Mouse (Mus musculus): ENCODE results near the gene Olfr286. TPM values are rescaled to one million over a fixed set of nuclear protein-coding genes. Genes with fewer than 3 reads are reported as not detected.

The Olfr286 gene
- polyA plus RNA-seq (2012; rRNA removed), result not detected in 2 replicates

DNA sequence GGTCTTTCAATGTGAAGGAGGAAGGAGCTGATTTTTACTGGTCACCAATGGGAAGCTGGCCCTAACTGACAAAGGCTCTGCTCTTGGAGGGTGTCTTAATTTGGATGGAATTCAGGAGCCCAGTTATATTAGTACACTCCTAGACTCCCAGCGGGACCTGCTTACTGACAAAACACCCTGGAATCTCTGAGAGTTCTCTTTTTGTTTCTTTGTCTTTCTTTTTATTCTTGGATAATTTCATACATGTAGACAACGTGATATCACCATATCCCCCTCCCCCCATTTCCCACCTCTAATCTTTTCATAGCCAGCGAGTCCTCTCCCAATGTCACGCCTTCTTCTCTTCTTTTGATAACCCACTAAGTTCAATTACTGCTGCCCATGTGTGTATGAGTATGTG, at the start of gene Olfr286:
TSS of gene Olfr286 (minus strand) at position 101 of the 400 bp plus-strand sequence.
- DNase-seq (ENCODE audit: low read depth), result no peak

DNA sequence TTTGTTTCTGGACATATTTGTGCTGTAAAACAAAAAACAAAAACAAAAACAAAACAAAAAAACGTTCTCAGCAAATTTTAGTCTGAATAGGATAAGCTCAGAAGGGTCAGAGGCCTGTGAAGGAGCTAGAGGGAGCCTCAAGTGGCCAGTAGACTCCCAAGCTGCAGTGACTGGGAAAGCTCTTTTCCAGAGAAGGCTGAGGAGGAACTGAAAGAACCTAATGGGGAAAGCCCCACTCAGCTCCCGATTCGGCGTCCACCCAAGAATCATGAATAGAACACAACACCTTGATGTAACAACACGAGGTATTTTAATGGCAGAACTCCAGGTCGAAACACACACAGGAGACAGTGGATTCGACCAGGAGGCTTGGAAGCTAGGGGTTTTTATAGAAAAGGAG, 23.5 kb upstream of the Olfr286 start:
- DNase-seq (ENCODE audit: low read depth), result no peak

DNA sequence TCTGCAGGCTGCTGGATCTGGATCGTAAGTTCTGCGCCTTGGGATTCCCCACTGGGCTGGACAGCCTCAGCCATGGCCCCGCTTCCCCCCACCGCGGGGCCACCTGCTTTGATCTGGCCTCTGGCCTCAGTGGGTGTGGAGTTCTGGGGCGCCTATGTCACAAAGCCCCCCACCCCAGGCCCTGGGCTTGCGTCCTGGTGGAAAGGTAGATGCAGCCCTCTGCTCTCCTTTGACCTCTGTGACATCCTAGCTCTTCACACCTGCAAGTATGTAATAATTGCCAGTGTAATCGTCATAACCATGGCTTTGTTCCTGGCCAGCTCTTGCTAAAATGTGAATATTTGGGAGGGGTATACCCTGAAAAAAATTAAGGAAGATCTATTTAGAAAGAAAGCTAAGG, 22.9 kb upstream of the Olfr286 start, which contains the start of gene H1fnt:
TSS of gene H1fnt (minus strand) at position 101 of the 400 bp plus-strand sequence.
- DNase-seq (ENCODE audit: low read depth), result no peak

DNA sequence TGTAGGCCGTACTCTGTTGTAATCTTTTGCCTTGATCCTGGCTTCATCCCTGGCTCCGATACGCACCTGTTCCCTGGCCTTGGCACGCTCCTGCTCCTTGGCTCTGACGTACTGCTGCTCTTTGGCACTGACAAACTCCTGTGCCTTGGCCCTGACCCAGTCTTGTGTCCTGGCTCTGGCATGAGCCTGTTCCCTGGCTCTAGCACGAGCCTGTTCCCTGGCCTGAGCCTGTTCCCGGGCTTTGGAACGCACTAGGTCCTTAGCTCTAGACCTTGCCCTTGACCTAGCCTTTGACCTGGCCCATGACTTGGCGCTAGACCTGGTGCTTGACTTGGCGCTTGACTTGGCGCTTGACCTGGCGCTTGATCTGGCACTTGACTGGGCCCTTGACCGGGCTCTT, 22.0 kb upstream of the Olfr286 start:
- peak; percentile 62 for DNase-seq (ENCODE audit: low read depth)

DNA sequence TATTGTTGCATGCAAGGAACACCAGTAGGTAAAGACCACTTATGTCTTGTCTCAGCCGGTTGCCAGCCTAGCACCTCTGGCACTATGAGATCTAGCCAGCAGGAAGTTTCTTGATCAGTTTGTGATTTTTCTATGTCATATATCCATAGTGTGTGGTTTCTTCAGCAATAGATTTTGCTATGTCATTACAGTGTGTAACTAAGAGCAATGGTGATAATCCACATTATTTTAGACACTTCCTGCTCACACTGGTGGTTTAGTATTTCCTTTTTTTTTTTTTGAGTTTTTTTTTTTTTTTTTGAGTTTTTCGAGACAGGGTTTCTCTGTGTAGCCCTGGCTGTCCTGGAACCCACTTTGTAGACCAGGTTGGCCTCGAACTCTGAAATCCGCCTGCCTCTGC, 1.2 kb upstream of the Olfr286 start:
- DNase-seq (ENCODE audit: low read depth), result no peak

DNA sequence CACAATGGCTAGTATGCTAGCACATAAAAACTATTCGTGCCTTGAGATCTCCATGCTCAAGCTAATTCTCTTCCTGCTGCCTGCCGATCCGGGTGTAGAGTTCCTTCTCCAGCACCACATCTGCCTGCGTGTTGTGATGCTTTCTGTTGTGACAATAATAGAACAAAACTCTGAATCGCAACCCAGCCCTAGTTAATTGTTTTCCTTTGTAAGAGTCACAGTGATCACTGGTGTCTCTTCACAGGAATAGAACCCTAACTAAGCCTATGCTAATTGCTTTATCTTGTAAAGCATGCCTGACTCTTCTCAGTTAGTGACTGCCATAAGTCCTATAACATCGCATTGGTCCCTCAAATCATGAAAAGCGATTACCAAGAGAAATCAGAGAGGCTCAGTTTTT, 8.2 kb downstream of the Olfr286 start:
- no peak for DNase-seq (ENCODE audit: low read depth)

DNA sequence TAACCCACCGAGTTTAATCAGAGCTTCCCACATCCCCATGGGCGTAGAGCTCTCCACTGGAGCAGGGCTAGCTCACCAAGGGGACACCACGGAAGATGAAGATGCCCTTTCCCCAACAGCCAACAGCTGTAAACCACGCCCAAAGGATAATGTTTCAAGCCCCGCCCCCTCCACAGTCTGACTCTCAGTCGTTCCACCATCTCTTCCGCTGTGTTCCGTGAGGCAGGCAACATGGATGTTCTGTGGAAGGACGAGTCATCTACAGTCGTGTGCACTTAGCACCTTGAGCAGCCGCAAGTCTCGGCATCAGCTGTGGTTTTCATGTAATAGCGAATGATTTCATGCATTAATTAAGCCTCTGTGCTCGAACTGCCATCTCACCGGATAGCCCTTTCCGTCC, 8.6 kb downstream of the Olfr286 start:
- DNase-seq (ENCODE audit: low read depth), result no peak

DNA sequence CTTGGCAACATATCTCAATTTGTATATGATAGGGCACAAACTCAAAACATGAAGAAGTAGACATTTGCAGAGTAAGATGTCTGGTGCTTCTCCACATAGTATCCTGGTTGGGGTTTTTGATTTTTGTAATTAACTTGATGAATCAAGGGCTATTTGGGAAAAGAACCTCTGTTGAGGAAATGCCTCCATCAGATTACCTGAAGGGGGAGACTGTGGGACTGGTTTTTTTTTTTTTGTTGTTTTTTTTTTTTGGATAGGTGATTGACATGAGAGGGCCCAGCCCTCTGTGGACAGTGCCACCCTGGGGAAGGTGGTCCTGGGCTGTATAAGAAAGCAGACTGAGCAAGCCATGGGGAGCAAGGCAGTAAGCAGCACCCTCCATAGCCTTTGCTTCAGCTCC, 11.9 kb downstream of the Olfr286 start:
- DNase-seq (ENCODE audit: low read depth), result no peak

DNA sequence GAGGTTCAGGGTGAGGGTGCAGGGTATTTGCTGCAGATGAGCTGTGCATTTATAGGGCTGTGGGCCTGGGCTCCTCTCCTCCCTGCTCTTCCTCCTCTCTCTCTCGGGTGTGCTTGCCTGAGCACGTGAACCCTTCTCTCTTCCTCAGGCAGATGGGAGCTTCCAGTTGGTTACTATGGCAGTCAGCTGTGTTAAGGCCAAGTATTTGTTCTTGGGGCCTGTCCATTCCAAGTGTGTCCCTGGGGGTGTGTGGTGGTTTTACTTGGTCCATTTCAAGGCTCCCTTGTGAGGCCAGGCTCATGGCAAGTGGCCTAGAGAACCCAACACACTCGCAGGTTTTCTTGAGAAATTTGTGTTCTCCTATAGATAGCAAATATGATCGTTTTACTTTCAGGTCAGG, 13.4 kb downstream of the Olfr286 start, which contains the start of the genes Gm44579 and Olfr287:
TSS of gene Gm44579 (minus strand) at position 101 of the 400 bp plus-strand sequence.
TSS of gene Olfr287 (minus strand) at position 180 of the 400 bp plus-strand sequence.
- DNase-seq (ENCODE audit: low read depth), result no peak

DNA sequence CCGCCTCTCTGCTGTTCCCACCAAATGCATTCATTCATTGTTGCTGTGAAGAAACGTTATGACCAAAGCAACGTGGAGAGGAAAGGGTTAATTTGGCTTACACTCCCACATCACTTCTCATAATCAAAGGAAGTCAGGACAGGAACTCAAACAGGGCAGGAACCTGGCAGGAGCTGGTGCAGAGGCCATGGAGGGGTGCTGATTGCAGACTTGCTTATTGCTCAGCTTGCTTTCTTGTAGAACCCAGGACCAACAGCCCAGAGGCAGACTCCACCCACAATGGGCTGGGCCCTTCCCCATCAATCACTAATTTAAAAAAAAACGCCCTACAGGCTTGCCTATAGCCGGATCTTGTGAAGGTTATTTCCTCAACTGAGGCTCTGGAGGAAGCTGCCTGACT, 20.1 kb downstream of the Olfr286 start:
- no peak for DNase-seq (ENCODE audit: low read depth)

DNA sequence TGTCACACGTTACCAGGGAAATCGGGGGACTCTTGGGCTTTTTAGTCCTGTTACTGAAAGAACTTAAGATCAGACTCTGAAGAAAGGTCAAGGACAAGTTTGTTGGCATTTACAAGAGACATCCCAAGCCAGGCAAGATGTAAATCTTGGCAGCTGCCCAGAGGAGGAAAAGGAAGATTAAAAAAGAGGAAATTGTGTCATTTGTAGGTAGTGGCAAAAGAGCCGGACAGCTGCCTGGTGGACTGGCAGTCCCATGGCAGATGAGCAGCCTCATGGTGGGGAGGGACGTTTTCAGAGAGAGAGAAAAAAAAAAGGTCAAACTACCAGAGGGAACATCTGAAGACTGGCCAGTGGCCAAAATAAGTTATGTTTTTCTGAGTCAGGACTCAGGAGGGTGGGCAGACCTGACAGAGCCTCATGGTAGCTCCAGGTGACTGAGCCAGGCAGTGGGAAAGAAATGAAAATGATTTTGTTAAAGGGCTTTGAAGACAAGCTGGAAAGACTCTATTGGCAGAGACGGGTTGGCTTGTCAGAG, 20.8 kb downstream of the Olfr286 start:
- no peak for DNase-seq (ENCODE audit: low read depth)

DNA sequence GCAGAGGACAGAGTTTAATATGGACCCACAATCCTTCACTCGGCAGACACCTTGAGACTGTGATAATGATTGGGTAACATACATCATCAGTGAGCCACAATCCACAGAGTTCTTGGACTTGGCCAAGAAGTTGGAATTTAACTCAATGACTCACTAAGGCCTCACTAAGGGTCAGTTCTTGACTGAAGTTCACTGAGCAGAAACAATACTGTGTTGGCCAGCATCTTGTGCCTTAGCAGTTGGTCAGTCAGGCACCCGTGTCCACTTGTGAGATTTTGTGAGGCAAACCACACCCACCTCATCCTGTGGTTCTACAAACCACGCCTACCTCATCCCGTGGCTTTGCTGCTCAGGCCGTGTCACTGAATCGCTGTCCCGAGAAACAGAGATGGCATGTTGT, 24.6 kb downstream of the Olfr286 start:
- no peak for DNase-seq (ENCODE audit: low read depth)

DNA sequence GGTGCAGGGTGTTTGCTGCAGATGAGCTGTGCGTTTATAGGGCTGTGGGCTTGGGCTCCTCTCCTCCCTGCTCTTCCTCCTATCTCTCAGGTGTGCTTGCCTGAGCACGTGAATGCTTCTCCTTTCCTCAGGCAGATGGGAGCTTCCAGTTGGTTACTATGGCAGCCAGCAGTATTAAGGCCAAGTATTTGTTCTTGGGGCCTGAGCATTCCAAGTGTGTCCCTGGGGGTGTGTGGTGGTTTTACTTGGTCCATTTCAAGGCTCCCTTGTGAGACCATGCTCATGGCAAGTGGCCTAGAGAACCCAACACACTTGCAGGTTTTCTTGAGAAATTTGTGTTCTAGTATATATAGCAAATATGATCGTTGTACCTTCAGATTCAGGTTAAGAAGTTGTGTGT, 38.8 kb downstream of the Olfr286 start, which contains the start of gene Olfr288:
TSS of gene Olfr288 (minus strand) at position 101 of the 400 bp plus-strand sequence.
- no peak for DNase-seq (ENCODE audit: low read depth)

DNA sequence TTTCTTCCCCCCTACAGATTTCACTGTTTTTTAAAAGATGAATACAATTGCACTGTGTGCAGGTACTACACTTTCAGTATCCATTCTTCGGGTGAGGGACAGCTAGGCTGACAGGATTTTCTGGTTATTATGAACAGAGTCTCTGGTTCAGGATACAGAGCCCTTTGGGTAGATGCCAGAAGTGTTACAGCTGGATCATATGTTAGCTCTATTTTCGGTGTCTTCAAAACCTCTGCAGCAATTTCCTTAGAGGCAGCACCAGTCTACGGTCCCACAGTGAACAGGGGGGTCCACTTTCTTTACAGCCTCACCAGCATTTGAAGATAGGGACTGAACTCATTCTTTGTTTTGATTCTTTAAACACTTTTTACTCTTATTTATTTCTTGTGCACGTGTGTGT, 49.8 kb downstream of the Olfr286 start:
- DNase-seq (ENCODE audit: low read depth), result no peak

DNA sequence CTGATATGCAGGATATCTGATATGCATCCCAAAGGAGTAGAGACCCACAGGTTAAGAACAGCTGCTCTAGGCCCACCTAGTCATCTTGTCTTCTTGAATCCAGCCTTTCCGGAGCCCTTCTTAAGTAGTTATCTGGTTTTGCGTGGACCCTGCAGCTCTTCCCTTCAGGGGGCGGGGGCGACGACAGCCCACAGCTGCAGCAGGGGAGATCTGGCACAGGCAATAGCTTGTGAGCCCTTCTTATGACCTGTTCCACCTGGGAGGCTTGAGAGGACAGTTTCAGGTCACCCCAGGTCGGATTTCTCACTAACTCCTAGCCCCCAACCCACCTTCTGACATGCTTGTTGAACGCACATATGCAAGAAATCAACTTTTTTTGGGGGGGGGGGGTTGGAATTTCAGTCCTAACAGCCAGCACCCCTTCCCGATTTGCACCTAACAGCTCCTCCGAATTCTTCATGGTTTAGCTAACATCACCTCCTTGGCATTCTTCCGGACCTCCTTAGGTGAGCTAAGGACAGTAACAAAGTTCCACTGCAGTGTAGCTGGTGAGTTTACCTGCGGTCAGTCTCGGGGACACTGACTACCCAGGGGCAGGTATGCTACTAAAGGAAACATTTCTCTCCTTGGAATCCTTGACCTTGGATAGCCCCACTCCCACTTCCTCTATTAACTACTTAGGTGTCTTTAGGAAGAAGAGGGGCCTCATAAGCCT, 52.2 kb downstream of the Olfr286 start:
- no peak for DNase-seq (ENCODE audit: low read depth)

DNA sequence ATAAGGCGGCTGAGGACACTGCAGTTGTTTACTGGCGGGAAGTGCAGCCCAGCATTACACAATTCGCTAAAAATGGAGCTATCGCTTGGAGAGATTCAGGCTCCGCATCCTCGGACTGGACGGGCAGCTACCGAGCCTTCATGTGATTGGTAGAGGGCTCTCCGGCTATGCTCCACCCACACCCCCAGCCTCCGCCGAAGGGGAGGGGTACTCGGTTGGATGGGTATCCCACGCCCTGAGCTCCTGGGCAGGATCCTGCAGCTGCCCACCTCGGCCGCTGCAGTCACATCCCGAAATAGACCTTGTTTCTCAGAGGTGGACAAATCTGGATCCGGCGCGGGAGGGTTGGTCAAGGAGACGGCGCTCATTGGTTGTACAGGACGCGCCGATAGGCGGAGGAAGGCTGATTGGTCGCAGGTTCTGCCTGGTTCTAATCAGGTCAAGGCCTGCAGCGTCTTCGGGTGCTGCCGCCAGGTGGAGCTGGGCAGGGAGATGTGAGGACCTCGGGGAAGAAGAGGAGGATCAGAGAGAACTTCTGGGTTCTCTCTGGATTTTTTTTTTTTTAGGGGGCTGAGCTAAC, 53.0 kb downstream of the Olfr286 start:
- DNase-seq (ENCODE audit: low read depth), result no peak

DNA sequence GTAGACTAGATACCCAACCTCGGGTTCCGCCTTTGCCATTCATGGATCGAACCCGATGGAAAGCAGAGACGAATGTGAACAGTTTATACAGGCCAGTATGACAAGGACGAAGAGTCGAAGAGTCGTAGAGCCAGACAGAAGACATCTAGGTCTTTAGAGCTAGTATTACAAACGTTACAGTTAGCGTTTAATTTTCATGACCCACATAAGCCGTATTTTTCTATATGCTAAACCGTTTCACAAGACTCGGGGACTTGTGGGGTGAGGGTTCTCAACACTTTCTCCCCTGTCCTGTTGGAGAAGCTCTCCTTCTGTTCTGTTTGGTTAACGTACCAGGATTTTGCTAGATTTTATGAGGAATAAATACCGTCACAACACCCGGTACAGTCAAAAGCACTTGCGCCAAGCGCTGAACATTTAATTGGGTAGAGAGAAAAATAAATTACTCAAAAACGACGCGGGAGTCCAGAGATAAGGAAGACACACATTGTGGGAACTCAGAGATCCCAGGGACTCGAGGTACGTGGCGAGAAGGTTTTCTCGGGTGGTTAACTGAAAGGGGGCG, 53.6 kb downstream of the Olfr286 start:
- no peak for DNase-seq (ENCODE audit: low read depth)

DNA sequence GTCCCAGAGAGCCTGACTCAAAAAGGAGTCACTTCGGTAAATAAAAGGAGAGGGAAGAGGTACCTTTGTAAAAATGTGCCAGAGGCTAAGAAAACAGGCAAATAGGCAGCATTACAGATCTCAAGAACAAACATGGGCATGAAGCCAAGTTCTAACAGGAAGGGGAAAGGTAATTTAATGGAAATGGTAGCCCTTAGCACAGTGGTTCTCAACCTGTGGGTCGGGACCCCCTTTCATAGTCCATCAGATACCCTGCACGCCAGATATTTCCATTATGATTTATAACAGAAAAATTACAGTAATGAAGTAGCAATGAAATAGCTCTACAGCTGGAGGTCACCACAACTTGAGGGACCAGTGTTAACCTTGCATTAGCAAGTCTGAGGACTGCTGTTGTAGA, 56.9 kb downstream of the Olfr286 start:
- no peak for DNase-seq (ENCODE audit: low read depth)

Data from gonadal fat pad, adult 2 months (tissue).